Mouse (Mus musculus) liver, adult (tissue): ENCODE measurements around the gene Gm45337.
"Not testable (repeated sequence)": the region's sequence is repeated elsewhere in the genome, so short reads cannot be mapped to it uniquely, and the experiment has no call there.

Experiments
- GATA4 ChIP-seq: IDR thresholded peaks from 2 replicates; pipeline ENCODE4 v1.6.1; 2014; ENCODE audit warnings: mild to moderate bottlenecking, low read length; ENCODE audit not compliant: insufficient replicate concordance

The Gm45337 gene

DNA sequence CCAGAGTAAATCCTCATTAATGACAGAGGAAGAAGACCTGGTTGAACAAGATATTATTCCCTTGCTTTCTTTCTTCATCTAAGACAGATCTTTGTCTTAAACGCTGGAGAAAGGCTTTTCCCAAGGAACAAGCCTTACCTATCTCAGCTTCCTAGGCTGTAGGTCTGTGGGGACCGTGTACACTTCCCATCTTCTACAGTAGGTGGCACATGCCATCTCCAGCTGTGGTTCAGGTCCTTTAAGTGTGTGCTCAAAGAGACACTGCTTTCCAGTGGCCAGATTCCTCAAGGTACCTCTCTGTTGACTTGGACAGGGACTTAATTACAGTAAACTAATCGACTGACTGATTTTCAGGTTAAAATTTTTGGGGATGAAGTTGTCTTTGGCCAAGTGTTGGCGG, 15.6 kb downstream of the Gm45337 start:
- TF ChIP-seq GATA4: no peak

- TF ChIP-seq GATA4: not testable (repeated sequence)
Observed at GRCm38 (mm10) chr7:142120629-142121028, 23.8 kb downstream of the Gm45337 start, which contains the start of gene Gm45618. Gene Gm45618 (minus strand): TSS chr7:142120729.

DNA sequence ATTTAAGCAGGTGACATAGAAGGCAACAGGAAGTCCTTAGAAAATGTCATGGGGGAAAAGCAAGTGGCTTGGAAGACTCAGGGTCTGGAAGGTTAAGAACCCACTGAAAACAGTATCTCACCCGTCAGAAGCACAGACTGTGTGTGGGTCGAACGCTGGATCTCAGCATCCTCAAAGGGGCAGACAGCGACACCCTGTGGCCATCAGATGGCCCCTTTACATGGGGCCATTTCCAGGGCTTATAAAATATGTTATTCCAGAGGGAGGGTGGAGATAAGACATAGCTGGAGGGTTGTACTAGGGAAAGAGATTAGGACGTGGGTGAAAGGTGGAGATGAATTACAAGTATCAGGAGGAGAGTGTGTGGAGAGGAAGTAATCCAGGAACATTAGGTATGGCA, 24.8 kb downstream of the Gm45337 start:
- no peak for TF ChIP-seq GATA4

GRCm38 (mm10) chr7:142104747-142105146, 39.7 kb downstream of the Gm45337 start:
- TF ChIP-seq GATA4: no peak

DNA sequence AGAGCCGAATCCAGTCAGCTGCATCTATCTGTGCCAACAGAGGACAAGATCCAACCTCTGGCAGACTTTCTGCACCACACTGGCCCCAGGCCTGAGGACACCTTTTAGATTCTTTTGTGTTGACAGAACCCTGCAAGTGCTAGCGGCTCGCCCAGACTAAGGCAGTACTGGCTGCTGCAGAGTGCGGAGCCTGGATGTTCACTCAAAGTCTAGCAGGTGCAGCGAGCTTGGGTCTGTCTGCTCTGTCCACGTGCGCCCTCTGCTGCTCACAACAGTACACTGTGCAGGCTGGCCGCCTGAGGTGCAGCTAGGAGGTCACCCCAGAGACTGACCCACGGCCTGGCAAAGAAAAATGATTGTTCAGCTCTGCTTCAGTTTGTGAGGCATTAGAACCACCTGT, 46.6 kb downstream of the Gm45337 start:
- TF ChIP-seq GATA4: no peak

DNA sequence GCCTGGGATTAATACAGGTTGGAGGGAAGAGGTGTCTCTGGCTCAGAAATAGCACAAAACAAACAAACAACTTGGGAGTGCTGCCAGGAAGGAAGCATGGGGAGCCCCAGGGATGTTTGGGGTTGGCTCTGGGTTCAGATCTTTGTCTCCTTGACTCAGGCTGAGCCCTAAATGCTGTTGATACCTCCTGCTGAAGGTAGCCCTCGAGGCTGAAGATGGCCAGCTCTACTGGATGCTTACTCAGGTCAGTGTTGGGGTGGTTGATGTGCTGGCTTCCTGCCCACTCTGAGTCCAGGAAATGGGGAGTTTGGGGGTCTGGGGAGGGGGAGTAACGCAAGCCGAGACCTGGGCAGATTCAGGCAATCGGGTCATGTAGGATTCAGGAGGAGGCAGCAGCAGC, 47.7 kb downstream of the Gm45337 start:
- TF ChIP-seq GATA4: no peak

- no peak for TF ChIP-seq GATA4
Observed at GRCm38 (mm10) chr7:142095183-142095931, 49.0 kb downstream of the Gm45337 start, which contains the start of gene Dusp8. Gene Dusp8 (minus strand): TSS chr7:142095843.

DNA sequence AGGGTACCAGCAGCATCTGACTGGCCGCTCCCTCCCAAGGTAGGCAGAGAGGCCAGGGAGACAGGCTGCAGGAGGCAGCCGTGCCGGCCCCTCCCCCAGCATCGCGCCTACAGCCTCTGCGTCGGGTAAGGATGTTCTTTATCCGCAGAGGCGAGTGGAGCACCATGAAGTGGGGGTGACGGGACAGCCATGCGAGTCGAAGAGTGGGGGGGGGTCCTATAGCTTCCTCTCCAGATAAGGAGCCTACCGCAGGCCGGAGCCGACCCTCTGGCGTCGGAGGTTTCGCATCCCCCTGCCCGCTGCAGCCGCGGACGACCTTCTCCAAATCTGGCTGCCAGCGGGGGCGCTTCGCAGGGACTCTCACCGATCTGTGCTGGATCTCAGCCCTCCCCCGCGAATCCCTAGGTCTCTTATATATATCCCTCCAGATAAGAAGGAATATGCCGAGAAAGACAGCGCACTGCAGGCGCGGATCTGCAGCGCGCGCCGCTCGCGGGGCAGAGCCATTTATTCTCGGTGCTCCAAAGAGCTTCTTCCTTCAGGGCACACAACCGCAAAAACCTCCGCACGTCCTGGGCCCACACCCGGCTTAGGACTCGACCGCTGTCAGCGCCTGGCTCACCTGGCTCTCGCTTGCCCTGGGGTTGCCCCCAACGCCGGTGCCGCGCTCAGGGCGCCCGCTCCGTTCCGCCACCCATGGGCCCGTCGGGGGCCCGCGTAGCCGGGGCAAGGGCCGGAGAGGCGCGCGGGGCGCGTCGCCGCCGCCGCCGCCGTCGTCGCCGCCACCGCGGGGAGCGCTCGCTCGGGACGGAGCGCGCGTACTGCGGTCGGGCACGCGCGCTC, 49.9 kb downstream of the Gm45337 start:
- TF ChIP-seq GATA4: no peak

GRCm38 (mm10) chr7:142093696-142094240, 50.6 kb downstream of the Gm45337 start:
- no peak for TF ChIP-seq GATA4
